Mouse (Mus musculus): Measurements from ENCODE around the gene Arap1. TPM values are rescaled to one million over a fixed set of nuclear protein-coding genes. Genes with fewer than 3 reads are reported as not detected.

Arap1 gene
- total RNA-seq (2021), result 10 to 100 TPM; 18.1 to 22.4 TPM
- long read RNA-seq, experiment 1, full-length matches to known transcripts, result 3 of 8 reads
- long read RNA-seq, experiment 1, partial matches to known transcripts, result 2 of 8 reads
- long read RNA-seq, experiment 1, other reads (novel, unspliced or antisense), result 3 of 8 reads
- long read RNA-seq, experiment 2, full-length matches to known transcripts, result 3 of 10 reads
- long read RNA-seq, experiment 2, partial matches to known transcripts, result 5 of 10 reads
- long read RNA-seq, experiment 2, other reads (novel, unspliced or antisense), result 2 of 10 reads

DNA sequence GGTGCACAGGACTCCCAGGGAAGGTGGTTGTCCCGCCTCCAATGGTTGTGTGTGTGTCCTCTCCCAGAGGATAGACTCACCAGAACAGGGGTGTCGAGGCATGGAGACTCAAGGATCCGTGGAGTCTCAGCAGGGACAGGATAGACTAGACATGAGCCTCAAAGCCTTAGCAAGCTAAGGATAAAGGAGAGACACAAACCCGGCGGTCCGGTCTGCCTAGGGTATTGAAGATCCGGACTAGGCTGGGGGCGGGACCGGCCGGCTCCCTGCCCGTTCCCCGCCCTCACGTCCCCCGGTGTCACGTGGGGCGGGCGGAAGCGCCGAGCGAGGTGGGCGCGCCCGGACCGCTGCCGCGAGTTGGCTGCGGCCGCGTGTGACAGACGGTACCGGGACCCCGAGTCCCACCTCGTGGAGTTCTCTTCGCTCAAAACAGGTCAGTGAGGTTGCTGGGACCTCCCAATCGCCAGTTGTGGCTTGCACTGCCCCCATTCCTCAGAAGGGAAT is at the start of gene Arap1:
Gene Arap1, plus strand, starts transcription at position 301 of the 504 bp plus-strand sequence.
- DNase-seq (ENCODE audit: low spot score in 2 of 2), result no peak

DNA sequence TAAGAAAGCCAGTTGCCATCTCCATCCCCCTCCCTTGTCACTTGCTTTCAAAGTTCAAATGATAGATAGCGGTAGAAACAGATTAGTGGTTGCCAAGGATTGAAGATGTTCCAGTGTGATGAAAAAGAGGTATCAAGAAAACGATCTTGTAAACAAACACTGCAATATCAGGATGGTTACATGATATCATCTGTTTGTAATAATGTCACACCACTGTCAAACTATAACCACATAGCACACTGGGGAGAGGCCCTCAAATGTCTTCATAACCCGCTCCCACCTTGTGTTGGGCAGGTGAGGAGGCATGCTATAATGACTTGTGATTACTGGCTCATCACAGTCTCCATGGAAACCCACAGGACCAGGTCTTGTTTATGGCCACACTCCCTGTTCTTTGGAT is 49.5 kb upstream of the Arap1 start:
- no peak for DNase-seq (ENCODE audit: low spot score in 2 of 2)

DNA sequence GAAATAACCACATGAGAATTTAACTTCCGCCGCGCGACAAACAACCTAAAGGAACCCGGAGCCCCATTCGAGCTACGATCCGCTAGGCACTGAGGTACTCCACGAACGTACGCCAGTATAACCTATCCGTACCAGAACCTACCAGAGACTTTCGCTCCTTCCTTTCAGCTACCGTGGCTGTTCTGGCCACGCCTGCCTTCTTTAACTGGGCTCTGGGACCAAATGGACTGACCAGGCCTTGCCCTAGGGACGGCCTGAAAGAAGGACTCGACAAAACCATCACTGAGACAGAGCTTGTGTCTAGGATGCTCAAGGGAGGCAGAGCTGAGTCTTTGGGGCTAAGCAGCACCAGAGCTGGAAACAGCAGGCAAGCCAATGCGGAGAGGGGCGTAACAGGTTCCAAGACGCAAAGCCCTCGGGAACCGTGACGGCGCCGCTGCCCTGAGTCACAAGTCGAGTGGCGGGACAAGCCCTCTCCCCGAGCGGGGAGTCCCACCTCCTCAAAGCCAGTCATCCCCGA is 46.4 kb upstream of the Arap1 start:
- no peak for DNase-seq (ENCODE audit: low spot score in 2 of 2)

DNA sequence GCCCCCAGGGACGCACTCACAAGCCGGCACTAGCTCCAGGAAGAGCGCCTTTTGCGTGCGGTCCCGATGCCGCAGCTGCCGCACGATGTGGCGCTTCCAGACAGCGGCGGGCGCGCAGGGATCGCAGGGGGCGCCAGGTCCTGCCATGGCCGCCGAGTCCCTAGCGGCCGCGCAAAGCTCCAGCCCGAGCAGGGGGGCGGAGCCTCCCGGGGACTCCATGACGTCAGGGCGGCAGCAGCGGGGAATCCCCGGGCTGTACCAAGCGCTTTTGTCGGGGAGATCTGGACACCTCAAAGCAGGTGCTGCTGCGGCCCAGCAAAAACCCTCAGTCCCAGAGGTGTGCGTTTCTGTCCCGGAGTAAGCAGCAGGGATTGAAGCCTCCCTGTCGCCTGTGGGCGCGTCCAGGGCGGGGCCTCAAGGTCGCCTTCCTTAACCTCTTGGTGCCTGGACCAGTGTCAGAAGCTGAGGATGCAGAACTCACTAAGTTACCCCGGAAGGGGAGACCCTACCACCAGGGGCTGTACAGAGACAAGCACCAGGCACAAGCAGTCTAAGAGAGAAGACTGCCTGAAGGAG is 45.9 kb upstream of the Arap1 start, which contains the start of gene Atg16l2:
Gene Atg16l2, minus strand, starts transcription at position 371 of the 576 bp plus-strand sequence.
- peak; percentile 87 to 89 for DNase-seq (ENCODE audit: low spot score in 2 of 2)

DNA sequence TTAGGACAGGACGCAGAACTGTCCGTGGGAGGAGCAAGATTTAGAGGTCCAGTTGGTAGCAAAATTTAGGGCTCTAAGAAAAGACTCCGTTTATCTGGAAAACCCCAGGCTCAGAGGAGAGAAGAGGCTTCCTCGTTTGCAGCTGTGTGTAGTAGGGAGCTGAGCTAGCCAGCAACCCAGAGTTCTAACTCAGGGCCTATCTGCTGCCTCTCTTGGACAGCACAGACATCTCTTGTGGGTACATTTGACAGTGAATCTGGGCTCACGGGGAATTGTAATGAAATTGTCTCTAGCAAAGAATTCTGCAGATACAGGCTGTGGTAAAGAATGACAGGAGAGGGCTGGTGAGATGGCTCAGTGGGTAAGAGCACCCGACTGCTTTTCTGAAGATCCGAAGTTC is 45.2 kb upstream of the Arap1 start:
- DNase-seq (ENCODE audit: low spot score in 2 of 2), result no peak

DNA sequence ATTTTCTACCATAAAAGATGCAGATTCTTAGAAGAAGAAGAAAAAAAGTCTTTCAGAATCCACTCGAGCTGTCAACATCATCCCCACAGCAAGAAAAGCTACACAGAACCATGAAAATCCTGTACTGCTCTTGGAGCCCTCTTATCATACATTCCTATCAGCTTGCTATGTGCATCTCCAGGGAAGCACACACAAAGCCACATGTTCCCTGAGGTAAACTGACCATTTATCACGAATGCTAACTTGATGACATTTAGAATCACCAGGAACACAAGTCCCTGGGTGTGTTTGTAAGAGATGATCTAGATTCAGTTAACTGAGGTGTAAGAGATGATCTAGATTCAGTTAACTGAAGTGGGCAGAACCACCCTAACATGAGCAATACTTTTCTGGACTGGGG is 41.0 kb upstream of the Arap1 start:
- DNase-seq (ENCODE audit: low spot score in 2 of 2), result no peak

DNA sequence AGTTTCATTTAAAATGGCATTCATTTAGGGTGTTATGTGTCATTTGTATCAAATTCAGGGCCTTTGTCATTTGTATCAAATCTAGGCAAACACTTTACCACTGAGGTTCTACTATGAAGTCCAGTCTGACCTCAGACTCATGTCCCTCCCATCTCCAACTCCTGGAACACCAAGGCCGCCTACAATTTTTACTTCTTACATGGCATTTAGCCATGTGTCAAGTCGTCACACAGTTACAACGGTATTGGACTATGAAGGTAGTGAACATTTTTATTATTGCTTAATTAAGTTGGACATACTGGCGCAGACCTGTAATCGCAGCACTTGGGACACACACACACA is 37.9 kb upstream of the Arap1 start:
- DNase-seq (ENCODE audit: low spot score in 2 of 2), result no peak

DNA sequence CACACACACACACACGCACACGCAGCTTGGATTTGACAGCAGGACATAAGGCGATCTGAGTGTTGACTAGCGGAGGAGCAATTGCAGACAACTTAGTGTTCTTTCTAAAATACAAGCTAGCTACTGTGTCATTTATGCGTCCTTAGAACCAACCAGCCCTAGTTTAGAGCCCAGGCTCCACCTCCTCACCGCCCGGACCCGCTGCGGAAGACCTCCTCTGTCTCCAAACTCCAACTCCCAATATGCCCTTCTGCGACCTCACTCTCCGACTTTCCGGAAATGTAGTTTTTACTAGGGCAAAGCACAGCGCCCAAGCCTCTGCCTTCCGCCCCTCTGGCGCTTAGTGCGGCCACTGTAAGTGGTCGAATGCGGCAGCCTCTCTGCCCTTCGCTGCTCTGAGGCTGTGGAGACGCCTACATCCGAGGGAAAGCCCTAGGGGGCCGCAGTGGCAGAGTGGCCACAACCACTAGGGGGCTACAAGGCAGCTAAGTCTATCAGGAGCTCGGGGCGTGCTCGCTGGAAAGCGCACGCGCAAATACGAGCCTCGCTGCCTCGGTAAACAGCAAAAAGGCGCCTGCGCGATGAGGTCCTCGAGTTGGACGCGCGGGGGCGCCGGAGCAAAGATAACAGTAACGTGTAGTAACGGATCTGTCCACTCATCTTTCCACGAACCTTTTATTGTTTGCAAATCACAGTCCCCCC is 37.4 kb upstream of the Arap1 start:
- peak; percentile 98 to 99 for DNase-seq (ENCODE audit: low spot score in 2 of 2)

DNA sequence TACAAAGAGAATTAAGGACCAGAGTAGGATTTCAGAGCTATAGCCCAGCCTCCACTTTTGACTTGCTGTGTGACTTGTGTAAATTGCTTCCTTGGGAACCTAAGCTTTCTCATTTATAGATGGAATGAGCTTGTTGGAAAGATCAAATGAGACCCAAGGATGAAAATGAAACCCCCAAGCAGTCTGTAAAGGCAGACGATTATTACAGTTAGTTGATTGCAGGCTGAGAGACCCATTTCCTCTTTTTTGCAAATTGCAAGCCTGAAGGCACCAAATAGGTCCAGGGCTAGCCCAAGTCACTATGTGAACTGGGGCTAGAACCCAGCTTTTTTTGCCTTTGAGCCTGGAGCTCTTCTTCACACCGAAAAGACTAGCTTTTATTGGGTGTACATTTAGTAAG is 36.8 kb upstream of the Arap1 start:
- DNase-seq (ENCODE audit: low spot score in 2 of 2), result no peak

DNA sequence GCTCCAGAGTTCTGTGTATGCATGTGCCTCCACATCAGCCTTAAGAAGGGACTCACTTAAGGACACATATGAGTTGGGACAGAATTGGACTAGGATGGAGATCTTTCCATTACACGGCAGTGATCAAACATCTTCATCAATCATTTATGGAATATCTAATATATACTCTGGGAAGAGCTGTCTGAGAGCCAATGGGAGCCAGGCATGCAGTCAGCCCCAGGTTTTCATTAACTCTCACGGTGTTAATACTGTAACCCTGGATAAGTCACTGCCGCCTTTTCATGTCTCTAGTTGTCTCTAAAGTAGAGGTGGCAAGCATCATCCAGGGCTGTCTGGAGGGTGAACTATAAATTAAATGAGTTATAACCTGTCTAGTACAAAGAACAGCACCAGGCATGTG is 34.8 kb upstream of the Arap1 start:
- no peak for DNase-seq (ENCODE audit: low spot score in 2 of 2)

DNA sequence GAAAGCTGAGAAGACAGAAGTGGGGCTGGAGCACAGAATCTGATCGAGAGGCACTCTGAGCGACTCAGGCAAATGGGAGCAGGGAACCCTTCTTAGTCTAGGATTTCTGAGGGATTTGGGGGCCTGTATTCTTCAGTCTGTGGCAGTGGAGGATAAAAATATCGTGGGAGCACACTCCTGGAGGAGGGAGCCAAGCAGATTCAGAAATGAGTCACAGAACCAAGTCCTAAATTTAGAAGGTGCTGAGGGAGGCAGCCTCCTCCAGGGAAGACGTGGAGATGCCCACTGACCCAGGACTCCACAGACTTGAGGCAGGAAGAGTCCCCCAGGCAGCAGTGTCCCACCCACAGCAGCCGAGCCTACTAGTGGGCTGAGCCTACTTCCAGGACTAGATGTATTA is 33.5 kb upstream of the Arap1 start:
- no peak for DNase-seq (ENCODE audit: low spot score in 2 of 2)

DNA sequence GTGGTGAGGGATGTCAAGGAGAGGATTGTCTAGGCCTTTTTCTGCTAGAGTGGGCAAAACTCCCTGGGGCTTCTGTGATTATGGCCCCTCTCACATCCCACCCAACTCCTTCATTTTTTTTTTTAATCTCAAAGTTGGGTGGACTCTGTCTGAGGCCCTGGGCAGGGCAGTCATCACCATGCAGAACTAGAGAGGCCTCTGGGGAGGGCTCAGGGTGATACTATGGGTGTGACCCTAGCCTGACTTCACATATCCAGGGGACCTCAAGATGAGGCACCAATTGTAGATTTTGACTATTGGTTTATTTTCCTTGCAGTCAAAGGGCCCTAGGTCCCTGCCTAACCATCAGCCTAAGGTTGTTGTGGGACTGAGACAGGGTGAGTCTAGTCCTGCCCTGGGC is 32.2 kb upstream of the Arap1 start:
- no peak for DNase-seq (ENCODE audit: low spot score in 2 of 2)

DNA sequence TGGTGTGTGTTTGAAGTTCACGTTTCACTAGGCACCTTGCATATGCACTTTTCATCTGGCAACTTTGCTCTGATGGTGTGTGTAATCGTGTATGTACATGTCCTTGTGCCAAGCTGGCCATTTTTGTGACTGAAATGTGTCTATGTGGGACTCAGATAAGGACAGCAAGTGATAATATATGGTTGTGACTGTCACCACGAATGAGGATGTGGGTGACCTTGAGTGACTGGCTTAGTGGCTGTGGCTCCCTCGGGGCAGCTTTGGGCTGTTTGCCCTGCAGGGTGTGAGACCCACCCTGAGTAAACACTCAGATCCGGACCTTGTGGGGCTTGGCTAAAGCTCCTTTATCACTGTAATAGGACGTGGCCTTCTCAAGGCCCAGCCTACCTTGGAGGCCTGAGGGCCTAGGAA is 31.3 kb upstream of the Arap1 start:
- DNase-seq (ENCODE audit: low spot score in 2 of 2), result no peak

DNA sequence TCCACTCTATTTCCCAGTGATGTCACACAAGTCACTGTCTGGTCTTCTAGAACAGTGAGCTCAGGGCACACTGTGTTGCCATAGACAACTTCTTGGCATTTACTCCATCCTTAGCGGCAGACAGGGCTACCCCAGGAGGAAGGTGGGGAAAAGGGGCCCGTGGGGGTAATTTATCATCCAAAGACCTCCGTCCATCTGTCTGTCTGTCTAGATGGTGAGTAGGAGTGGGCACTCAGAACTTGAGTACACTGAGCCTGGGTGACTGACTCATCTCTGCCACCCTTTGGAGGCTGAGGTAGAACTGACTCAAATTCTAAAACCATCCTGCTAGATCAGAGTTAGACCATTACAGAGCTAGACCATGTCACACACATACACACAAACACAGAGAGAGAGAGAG is 30.9 kb upstream of the Arap1 start, which contains the start of gene Stard10:
Gene Stard10, plus strand, starts transcription at position 73 of the 400 bp plus-strand sequence.
- DNase-seq (ENCODE audit: low spot score in 2 of 2), result no peak

DNA sequence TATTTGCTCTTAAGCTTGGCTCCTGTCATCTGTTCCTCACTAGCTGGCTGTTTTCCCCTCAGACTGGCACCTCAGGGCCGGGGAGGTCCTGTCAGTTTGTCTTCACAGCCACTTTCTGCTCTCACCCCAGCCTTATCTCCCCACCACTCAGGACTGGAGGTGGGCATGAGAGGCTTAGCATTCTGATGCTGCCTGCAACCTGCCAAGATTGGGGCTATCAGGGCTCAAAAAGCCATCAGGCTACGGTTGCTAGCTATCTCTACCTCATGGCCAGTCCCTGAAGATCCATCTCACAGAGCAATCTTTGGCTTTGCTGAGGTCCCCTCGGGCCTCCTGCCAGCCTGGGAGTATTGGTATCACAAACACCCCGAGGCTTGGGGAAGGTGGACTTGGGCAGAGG is 29.0 kb upstream of the Arap1 start:
- DNase-seq (ENCODE audit: low spot score in 2 of 2), result no peak

DNA sequence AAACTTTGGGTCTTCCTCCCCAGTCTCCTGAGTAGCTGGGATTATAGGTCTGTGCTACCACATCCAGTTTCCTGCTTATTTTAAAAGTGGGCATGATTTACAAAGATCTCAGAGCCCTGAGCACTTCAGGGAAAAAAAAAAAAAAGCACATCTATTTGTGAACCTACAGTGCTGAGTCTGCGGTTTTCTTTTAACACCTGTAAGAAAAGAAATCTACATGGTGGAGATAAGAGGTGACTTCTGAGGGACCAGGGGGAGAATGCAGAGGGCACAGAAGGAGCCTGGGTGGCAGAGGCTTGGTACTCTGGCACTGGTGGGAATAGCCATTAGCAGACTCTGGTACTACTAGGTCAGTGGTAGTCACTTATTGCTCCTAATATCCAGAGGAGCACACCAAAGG is 28.1 kb upstream of the Arap1 start:
- no peak for DNase-seq (ENCODE audit: low spot score in 2 of 2)

DNA sequence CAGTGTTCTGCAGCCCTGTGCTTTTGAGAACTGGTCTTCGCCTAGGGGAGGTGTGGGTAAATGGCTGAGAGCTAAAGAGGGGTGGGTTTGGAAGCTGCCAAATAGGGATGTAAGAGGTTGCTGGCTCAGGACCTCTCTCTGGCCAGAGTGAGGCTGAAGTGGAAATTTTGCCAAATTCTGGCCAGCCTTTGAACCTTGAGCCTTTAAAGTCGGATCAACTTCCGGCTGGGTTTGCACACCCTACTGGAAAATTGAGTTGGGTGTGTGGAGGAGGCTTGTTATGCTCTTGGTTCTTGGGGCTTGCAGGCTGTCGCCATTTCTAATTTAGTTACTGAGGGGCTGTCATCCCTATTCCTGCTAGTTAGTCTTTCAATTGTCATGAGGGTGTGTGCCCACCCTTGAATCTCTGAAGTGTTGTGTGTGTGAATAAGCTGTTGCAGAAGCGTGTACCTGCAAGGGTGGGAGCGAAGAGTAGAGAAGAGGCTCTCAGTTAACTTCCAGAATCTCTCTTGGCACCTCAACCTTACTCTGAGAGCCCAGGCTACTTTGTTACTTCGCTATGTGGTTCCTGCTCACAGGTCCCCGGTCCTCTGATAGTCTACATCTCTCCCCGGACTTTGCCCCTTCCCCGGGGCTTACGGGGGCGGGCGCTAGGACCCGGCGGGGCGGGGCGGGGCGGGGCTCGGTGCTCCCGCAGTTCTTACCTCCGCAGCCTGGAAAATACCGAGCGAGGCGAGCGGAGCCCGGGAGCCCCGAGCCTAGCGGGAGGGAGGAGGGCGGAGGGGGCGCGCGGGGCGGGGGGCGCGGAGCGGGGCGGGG is 27.3 kb upstream of the Arap1 start:
- DNase-seq (ENCODE audit: low spot score in 2 of 2), result no peak

DNA sequence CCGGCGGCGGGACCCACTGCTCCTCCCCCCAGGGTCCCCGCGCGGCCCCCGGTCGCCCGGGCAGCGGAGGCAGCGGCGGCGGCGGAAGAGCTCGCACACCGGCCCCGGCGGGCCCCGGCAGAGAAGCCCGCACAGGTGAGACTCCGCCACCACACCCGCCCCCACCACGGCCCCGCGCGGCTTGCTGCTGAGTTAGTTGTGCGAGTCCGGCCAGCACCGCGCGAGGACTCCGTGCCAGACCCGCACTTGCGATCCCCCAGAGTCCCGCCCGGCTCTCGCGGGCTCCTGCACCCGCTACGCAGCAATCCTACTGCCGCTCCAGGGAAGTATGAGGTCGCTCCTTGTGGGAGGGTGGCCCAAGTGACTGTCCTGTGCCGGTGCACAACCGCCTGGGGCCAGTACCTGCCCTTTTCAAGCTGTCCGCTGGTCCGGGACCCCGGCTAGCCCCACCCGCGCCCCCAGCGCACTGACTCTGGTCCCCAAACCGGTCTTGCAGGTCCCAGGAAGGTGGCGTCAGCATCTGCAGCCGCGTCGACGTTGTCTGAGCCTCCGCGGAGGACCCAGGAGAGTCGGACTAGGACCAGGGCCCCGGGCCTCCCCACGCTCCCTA is 26.5 kb upstream of the Arap1 start:
- DNase-seq (ENCODE audit: low spot score in 2 of 2), result no peak

DNA sequence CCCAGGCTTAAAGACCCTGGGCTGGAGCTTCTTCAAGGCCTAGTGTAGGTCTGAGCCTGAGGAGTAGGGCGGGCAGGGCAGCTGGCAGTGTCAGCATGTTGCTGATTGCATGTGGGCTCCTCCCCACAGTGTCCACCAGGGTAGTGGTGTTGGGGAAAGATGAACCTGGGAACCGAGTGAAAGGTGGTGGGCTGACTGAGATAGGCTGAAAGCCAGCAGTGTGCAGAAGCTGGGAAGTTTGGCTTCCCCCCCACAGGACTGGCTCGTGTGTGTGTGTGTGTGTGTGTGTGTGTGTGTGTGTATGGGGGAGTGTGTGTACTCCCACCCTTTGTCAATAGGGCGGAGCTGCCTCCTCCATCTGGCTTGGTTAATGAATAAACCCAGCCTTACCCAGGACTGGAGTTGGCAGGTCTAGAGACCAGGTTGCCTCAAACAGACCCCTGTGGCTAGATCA is 24.7 kb upstream of the Arap1 start:
- no peak for DNase-seq (ENCODE audit: low spot score in 2 of 2)

DNA sequence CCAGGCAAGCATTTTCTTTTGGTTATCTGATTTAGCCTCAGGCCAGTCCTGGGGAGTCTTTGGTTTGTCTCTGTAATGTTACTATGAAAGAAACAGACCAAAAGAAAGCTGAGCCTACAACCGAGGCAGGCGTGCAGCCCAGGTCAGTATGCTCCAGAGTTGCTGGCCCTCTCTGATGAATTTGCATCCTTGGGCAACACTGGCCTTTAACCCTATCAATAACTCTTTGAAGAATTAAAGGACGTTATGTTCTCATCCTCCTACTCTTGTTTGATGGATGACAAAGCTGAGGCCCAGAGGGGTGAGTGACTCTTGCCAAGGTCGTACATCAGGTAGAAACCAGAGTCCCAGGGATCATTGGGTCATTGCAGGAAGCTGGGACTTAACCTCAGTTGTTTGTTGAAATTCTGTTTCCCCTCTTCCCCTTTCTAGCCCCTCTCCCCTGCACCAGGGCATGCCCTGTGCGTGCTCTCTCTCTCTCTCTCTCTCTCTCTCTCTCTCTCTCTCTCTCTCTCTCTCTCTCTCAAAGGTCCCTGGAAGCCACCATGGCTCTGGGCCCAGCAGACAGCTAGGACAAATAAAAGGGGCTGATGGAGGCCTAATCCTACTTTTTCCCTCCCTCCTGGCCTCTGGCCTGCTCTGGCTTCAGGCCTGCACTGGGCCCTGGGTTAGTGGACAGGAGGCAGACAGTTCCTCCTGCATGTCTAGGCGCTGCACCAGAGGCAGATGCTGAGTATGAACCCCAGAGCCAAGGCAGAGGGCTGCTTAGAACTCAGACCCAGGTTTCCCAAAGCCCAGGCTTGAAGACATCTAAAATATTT is 23.5 kb upstream of the Arap1 start:
- peak in 1 of 2 experiments; percentile 58 for DNase-seq (ENCODE audit: low spot score in 2 of 2)
